Mouse (Mus musculus): ENCODE measurements at regions not wholly inside any gene's neighbourhood (a gene's known extent, or its start where the extent isn't known, plus 50 kb on each side); places are given as distances from the start of the nearest gene placed in this dataset.

GRCm38 (mm10) chr1:169439621-169440020, 91.6 kb downstream of the Nuf2 start:
- ATAC-seq (replicated peaks; ENCODE audit: low FRiP score), result no peak
- no peak overlapping the region for H3K27ac ChIP-seq (ENCODE audit: low read depth, low read length)
- no peak for DNase-seq (ENCODE audit: low spot score)
- H3K4me2 ChIP-seq, result no peak overlapping the region
- no peaks in the 10 kb centered on the region for H3K4me1 ChIP-seq (replicated peaks; ENCODE audit: control insufficient read depth, insufficient read depth, low read length)
- H3K36me3 ChIP-seq (ENCODE audit: control insufficient read depth, insufficient read depth, low read length), result no peaks in the 10 kb centered on the region
- H3K9me3 ChIP-seq (ENCODE audit: control insufficient read depth, low read length), result no peaks in the 10 kb centered on the region
- WGBS, result 80% methylated on average over 2 of the region's 2 CpGs
- H3K27me3 ChIP-seq (replicated peaks; ENCODE audit: control insufficient read depth, insufficient read depth, low read length), result no peaks in the 10 kb centered on the region
- no peak overlapping the region for H3K4me3 ChIP-seq (ENCODE audit: low read depth, low read length)
- H3K9ac ChIP-seq (ENCODE audit: low read depth, low read length), result no peak overlapping the region

DNA sequence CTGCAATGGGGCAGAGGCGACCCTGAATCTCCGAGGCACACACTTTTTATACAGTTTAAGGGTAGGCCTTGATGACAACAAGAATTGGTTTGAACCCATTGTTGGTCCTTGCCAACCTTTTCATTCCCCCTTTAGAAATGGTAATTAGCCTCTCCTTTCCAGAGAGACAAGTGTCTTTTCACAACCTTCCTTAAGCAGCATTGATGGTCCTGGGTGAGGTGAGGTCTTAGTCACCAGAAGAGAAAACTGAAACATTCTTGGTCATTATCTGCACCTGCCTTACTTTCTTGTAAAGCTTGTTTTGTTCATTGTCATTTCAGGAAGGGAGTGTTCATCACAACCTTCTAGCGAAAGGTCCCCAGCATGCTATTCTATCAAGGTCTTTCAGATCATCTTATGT, 93.3 kb downstream of the Nuf2 start:
- no peak overlapping the region for H3K4me3 ChIP-seq (ENCODE audit: low read depth, low read length)
- H3K9me3 ChIP-seq (ENCODE audit: control insufficient read depth, low read length), result no peaks in the 10 kb centered on the region
- no peak overlapping the region for H3K27ac ChIP-seq (ENCODE audit: low read depth, low read length)
- ATAC-seq (replicated peaks; ENCODE audit: low FRiP score) (no peak), DNase-seq (ENCODE audit: low spot score) (no peak)
- no peaks in the 10 kb centered on the region for H3K4me1 ChIP-seq (replicated peaks; ENCODE audit: control insufficient read depth, insufficient read depth, low read length)
- no peak overlapping the region for H3K4me2 ChIP-seq
- H3K36me3 ChIP-seq (ENCODE audit: control insufficient read depth, insufficient read depth, low read length), result no peaks in the 10 kb centered on the region
- no peaks in the 10 kb centered on the region for H3K27me3 ChIP-seq (replicated peaks; ENCODE audit: control insufficient read depth, insufficient read depth, low read length)
- WGBS, result 89% methylated on average over 3 of the region's 3 CpGs
- no peak overlapping the region for H3K9ac ChIP-seq (ENCODE audit: low read depth, low read length)

GRCm38 (mm10) chr1:169422408-169422807, 108.9 kb downstream of the Nuf2 start:
- no peaks in the 10 kb centered on the region for H3K36me3 ChIP-seq (ENCODE audit: control insufficient read depth, insufficient read depth, low read length)
- no peak overlapping the region for H3K4me2 ChIP-seq
- DNase-seq (ENCODE audit: low spot score) (no peak), ATAC-seq (replicated peaks; ENCODE audit: low FRiP score) (no peak)
- no peaks in the 10 kb centered on the region for H3K27me3 ChIP-seq (replicated peaks; ENCODE audit: control insufficient read depth, insufficient read depth, low read length)
- no peaks in the 10 kb centered on the region for H3K4me1 ChIP-seq (replicated peaks; ENCODE audit: control insufficient read depth, insufficient read depth, low read length)
- no peak overlapping the region for H3K9ac ChIP-seq (ENCODE audit: low read depth, low read length)
- H3K27ac ChIP-seq (ENCODE audit: low read depth, low read length), result no peak overlapping the region
- H3K9me3 ChIP-seq (ENCODE audit: control insufficient read depth, low read length), result no peaks in the 10 kb centered on the region
- WGBS, result 59% methylated on average over 3 of the region's 3 CpGs
- H3K4me3 ChIP-seq (ENCODE audit: low read depth, low read length), result no peak overlapping the region

DNA sequence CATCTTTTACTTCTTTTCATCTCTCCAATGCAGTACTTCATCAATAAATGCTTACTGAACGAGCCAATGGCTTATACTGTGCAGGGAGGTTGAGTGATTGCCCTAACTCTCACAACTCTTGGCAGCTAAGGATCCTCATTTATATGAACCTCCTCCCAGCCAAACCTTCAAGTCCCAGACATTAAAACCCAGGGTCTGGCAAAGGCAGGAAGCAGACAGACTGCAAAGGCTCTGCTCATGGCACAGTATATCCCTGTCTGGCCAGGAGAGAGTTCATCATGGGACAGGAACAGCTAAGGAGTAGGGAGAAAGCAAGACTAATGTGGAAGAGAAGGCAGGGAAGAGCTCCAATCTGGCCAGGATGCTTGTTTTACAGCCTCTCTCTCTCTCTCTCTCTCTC, 109.6 kb downstream of the Nuf2 start:
- Histone ChIP-seq H3K27ac (ENCODE audit: low read depth, low read length) (no peak overlapping the region), H3K27me3 (replicated peaks; ENCODE audit: control insufficient read depth, insufficient read depth, low read length) (no peaks in the 10 kb centered on the region), H3K4me1 (replicated peaks; ENCODE audit: control insufficient read depth, insufficient read depth, low read length) (no peaks in the 10 kb centered on the region), H3K4me2 (no peak overlapping the region), H3K4me3 (ENCODE audit: low read depth, low read length) (no peak overlapping the region), H3K9me3 (ENCODE audit: control insufficient read depth, low read length) (no peaks in the 10 kb centered on the region), H3K9ac (ENCODE audit: low read depth, low read length) (no peak overlapping the region), H3K36me3 (ENCODE audit: control insufficient read depth, insufficient read depth, low read length) (no peaks in the 10 kb centered on the region)
- DNase-seq (ENCODE audit: low spot score), result no peak
- ATAC-seq (replicated peaks; ENCODE audit: low FRiP score), result no peak
- 40% methylated on average over 1 of the region's 1 CpGs for WGBS

DNA sequence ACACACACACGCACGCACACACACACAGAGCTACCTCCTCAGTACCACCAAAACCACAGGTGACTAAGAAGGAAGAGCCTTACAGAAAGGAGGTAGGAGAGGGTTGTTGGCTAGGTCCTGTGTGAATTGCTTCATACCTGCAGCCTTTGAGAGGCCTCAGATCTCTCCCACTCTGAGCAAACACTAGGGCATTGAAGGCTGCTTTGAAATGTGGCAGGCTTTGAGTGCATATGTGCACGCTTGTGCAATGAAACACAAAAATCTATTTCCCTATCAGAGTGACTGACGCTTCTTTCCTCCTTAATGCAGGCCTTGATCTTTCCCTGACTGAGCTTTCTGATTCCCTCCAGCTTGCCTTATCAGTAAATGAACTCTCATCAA, 112.6 kb downstream of the Nuf2 start:
- Histone ChIP-seq H3K4me3 (ENCODE audit: low read depth, low read length) (no peak overlapping the region), H3K4me2 (no peak overlapping the region), H3K36me3 (ENCODE audit: control insufficient read depth, insufficient read depth, low read length) (no peaks in the 10 kb centered on the region), H3K9me3 (ENCODE audit: control insufficient read depth, low read length) (no peaks in the 10 kb centered on the region), H3K27ac (ENCODE audit: low read depth, low read length) (no peak overlapping the region), H3K9ac (ENCODE audit: low read depth, low read length) (no peak overlapping the region), H3K4me1 (replicated peaks; ENCODE audit: control insufficient read depth, insufficient read depth, low read length) (no peaks in the 10 kb centered on the region), H3K27me3 (replicated peaks; ENCODE audit: control insufficient read depth, insufficient read depth, low read length) (no peaks in the 10 kb centered on the region)
- whole genome bisulfite sequencing, result 70% methylated on average over 4 of the region's 4 CpGs
- no peak for DNase-seq (ENCODE audit: low spot score)
- ATAC-seq (replicated peaks; ENCODE audit: low FRiP score), result no peak

GRCm38 (mm10) chr1:169417979-169418664, 113.1 kb downstream of the Nuf2 start:
- no peak overlapping the region for H3K4me2 ChIP-seq
- H3K27ac ChIP-seq (ENCODE audit: low read depth, low read length), result no peak overlapping the region
- no peak overlapping the region for H3K4me3 ChIP-seq (ENCODE audit: low read depth, low read length)
- 74% methylated on average over 10 of the region's 10 CpGs for WGBS
- no peak overlapping the region for H3K9ac ChIP-seq (ENCODE audit: low read depth, low read length)
- H3K4me1 ChIP-seq (replicated peaks; ENCODE audit: control insufficient read depth, insufficient read depth, low read length), result no peaks in the 10 kb centered on the region
- no peaks in the 10 kb centered on the region for H3K27me3 ChIP-seq (replicated peaks; ENCODE audit: control insufficient read depth, insufficient read depth, low read length)
- H3K9me3 ChIP-seq (ENCODE audit: control insufficient read depth, low read length), result no peaks in the 10 kb centered on the region
- ATAC-seq (replicated peaks; ENCODE audit: low FRiP score), result no peak
- H3K36me3 ChIP-seq (ENCODE audit: control insufficient read depth, insufficient read depth, low read length), result no peaks in the 10 kb centered on the region
- no peak for DNase-seq (ENCODE audit: low spot score)

- Histone ChIP-seq H3K4me1 (replicated peaks; ENCODE audit: control insufficient read depth, insufficient read depth, low read length) (no peaks in the 10 kb centered on the region), H3K27me3 (replicated peaks; ENCODE audit: control insufficient read depth, insufficient read depth, low read length) (no peaks in the 10 kb centered on the region), H3K9ac (ENCODE audit: low read depth, low read length) (no peak overlapping the region), H3K4me3 (ENCODE audit: low read depth, low read length) (no peak overlapping the region), H3K36me3 (ENCODE audit: control insufficient read depth, insufficient read depth, low read length) (no peaks in the 10 kb centered on the region), H3K9me3 (ENCODE audit: control insufficient read depth, low read length) (no peaks in the 10 kb centered on the region), H3K4me2 (no peak overlapping the region), H3K27ac (ENCODE audit: low read depth, low read length) (no peak overlapping the region)
- ATAC-seq (replicated peaks; ENCODE audit: low FRiP score) (no peak), DNase-seq (ENCODE audit: low spot score) (no peak)
- 69% methylated on average over 1 of the region's 1 CpGs for WGBS
Observed at GRCm38 (mm10) chr1:169416701-169417100, 114.6 kb downstream of the Nuf2 start.

DNA sequence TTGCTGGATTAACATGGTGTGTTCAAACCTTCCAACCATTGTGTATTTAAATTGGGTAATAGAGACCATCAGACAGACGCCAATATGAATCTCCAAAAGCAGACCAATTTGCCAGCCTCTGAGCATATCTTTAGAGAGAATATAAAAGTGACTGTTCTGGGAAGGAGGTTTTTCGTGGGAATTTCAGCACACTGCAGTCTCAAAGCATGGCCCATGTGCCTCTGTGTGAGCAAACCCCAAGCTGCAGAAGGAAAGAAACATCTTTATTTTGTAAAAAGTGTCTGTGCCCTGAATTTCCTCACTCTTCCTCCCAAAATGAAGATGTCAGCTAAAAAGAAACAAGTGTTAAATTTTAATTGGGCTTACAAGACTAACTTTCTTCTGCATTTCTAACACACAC, 123.1 kb downstream of the Nuf2 start:
- H3K27ac ChIP-seq (ENCODE audit: low read depth, low read length), result no peak overlapping the region
- no peak overlapping the region for H3K9ac ChIP-seq (ENCODE audit: low read depth, low read length)
- H3K36me3 ChIP-seq (ENCODE audit: control insufficient read depth, insufficient read depth, low read length), result no peaks in the 10 kb centered on the region
- H3K27me3 ChIP-seq (replicated peaks; ENCODE audit: control insufficient read depth, insufficient read depth, low read length), result no peaks in the 10 kb centered on the region
- no peaks in the 10 kb centered on the region for H3K9me3 ChIP-seq (ENCODE audit: control insufficient read depth, low read length)
- H3K4me3 ChIP-seq (ENCODE audit: low read depth, low read length), result no peak overlapping the region
- H3K4me2 ChIP-seq, result no peak overlapping the region
- no peak for ATAC-seq (replicated peaks; ENCODE audit: low FRiP score)
- no peaks in the 10 kb centered on the region for H3K4me1 ChIP-seq (replicated peaks; ENCODE audit: control insufficient read depth, insufficient read depth, low read length)
- DNase-seq (ENCODE audit: low spot score), result no peak
- 76% methylated on average over 2 of the region's 2 CpGs for WGBS

DNA sequence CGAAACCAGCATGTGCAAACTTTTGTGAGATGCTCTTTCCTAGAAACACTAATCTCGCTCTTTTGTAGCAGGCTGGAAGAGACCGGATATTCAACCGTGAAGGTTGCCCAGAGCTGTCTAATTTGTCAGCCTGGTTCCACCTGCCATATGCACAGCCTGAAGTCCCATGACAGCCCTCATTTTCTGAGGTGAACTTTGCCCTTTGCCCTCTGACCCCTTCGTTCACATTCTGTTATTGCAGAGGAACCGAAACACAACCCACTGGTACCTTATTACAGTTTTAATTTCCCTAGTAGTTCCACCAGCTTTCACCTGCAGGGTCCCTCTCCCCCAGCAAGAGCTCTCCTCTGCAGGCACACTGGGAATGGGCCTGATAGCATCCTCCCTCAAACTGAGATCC, 130.4 kb downstream of the Nuf2 start:
- Histone ChIP-seq H3K27me3 (replicated peaks; ENCODE audit: control insufficient read depth, insufficient read depth, low read length) (no peaks in the 10 kb centered on the region), H3K4me1 (replicated peaks; ENCODE audit: control insufficient read depth, insufficient read depth, low read length) (no peaks in the 10 kb centered on the region), H3K4me3 (ENCODE audit: low read depth, low read length) (no peak overlapping the region), H3K36me3 (ENCODE audit: control insufficient read depth, insufficient read depth, low read length) (no peaks in the 10 kb centered on the region), H3K9ac (ENCODE audit: low read depth, low read length) (no peak overlapping the region), H3K27ac (ENCODE audit: low read depth, low read length) (no peak overlapping the region), H3K9me3 (ENCODE audit: control insufficient read depth, low read length) (no peaks in the 10 kb centered on the region), H3K4me2 (no peak overlapping the region)
- DNase-seq (ENCODE audit: low spot score) (no peak), ATAC-seq (replicated peaks; ENCODE audit: low FRiP score) (no peak)
- WGBS, result 73% methylated on average over 6 of the region's 6 CpGs

Data from liver, embryonic 11.5 days (tissue).